Mouse (Mus musculus) cerebellum, postnatal 4 days (tissue): ENCODE measurements around the gene Ss18l2.

Experiments used
- DNase-seq, 2 experiments: peaks; one replicate each; pipeline ENCODE4 v3.0.0; 2022; ENCODE audit warnings: low spot score in 2 of 2, mixed read lengths in 1 of 2

The Ss18l2 gene

DNA sequence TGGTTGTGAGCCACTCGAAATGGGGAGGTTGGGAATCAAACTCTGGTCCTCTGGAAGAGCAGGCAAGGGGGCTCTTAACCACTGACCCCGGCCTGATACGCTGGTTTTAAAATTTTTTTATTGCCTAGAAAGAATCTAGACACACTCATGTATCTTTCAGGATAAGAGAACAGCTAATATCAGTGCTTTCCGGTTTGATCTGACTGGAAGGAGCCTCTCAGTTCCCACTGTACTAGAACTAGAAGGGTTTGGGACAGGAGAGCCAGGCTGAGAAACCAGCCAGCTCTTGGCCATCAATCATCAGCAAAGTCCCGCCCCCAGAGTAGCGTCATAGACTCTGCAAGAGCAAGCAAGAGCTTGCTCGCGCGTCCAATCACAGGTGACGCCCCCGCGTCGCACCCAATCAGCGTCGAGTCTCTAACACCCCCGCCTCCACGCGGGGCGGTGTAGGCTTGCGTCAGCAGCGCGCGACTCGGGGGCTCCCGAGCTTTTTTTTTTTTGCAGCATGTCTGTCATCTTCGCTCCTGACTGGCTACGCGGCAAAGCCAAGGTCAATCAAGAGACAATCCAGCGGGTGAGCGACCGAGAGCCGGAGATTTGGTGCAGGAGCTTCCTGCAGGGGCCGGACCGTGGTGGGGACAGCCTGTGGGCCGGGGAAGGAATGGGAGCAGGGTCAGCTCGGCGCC, at the start of gene Ss18l2:
TSS of gene Ss18l2 (plus strand) at position 432 of the 686 bp plus-strand sequence.
- DNase-seq = peak; percentile 95 to 96

GRCm38 (mm10) chr9:121663467-121663866, 46.7 kb upstream of the Ss18l2 start:
- no peak for DNase-seq

DNA sequence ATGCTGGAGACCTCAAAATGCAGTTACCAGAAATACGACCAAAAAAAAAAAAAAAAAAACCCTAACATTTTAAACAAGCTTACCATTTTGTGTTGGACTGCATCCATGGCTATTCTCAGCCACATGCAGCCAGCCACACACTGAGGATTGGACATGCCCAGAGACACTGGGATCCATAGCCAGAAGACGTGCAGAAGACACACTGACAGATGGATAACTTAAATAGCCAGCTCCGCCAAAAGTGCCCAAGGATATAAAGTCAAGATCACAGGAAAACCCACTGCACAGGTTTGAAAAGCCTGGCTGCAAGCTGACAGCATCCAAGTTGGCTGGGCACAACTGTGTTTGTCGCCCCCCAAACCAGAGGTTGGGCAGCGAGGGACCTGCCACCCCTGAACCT, 46.0 kb upstream of the Ss18l2 start:
- no peak for DNase-seq

DNA sequence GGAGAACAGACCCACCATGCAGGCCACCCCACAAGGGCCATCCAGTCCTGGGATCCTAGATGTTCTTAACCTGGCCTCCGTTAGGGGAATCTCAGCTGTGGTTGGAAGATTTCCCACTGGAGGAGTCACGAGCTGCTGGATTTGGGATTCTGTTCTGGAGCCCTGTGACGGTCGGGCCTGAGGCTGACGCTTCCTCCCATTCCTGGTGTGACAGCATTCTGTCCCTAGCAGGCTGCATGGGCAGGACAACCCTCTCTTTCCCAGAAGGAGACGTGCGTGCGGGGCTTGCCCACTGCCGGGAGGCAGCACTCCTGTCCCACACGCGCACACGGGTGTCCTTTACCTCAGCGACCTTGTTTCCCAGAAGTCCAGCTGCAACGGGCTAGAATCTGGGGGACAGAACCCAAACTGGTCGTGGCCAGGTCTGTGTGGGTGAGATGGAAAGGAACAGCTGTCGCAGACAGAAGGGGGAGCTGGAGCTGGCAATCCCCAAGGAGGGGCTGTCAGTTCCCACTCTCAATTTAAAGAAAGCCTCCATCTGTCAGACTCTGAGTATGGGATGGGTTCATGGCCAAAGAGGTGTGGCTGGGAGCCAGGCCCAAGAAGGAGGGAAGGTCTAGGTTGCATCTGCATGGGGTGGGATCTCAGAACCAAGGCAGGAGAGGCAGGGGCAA, 43.0 kb upstream of the Ss18l2 start:
- peak in 1 of 2 experiments; percentile 66 for DNase-seq

GRCm38 (mm10) chr9:121667822-121668221, 42.3 kb upstream of the Ss18l2 start:
- no peak for DNase-seq

GRCm38 (mm10) chr9:121669348-121669791, 40.8 kb upstream of the Ss18l2 start:
- peak; percentile 48 to 65 for DNase-seq

DNA sequence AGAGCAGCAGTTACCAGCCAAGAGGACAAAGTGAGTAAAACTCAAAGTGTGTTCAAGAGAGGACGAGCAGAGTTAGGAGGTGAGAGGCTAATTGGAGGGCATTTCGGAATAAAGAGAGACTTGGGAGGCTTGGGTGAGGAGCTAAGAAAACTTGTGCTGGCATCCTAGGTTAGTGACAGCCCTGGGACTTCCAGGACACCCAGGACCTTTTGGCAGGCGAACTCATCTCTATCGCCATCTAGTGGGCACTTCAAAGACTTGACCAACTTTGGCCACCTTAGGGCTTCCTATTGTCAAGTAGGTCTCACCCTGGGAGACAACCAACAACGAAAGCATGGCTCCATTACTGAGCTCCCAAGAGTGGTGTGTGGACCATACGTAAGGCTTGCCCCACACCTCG, 38.8 kb upstream of the Ss18l2 start:
- peak in 1 of 2 experiments; percentile 51 for DNase-seq

DNA sequence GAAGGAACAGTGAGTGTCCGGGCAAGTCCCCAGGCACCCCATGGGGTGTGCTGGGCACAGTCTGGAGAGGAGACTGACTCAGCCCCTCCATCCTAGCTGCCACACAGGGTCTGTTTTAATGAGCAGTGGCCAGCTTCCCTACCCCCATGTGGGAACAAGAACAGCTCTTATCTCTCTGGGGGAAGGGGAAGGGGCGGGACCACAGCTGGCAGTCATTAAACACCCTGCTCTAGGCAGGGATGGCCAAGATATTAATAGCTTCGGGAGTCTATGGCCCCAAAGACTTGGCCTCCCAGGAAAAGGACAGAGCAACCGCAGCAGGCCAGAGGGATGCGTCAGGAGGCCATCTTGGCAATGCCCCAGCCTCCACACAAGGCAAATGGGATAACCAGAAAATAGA, 37.8 kb upstream of the Ss18l2 start:
- DNase-seq = no peak

- DNase-seq = no peak
Observed at GRCm38 (mm10) chr9:121673716-121674115, 36.4 kb upstream of the Ss18l2 start.

GRCm38 (mm10) chr9:121675011-121675410, 35.1 kb upstream of the Ss18l2 start:
- DNase-seq = no peak

GRCm38 (mm10) chr9:121675556-121675955, 34.6 kb upstream of the Ss18l2 start:
- DNase-seq = no peak

GRCm38 (mm10) chr9:121677069-121677468, 33.1 kb upstream of the Ss18l2 start:
- DNase-seq = no peak

GRCm38 (mm10) chr9:121677476-121677875, 32.7 kb upstream of the Ss18l2 start:
- no peak for DNase-seq

DNA sequence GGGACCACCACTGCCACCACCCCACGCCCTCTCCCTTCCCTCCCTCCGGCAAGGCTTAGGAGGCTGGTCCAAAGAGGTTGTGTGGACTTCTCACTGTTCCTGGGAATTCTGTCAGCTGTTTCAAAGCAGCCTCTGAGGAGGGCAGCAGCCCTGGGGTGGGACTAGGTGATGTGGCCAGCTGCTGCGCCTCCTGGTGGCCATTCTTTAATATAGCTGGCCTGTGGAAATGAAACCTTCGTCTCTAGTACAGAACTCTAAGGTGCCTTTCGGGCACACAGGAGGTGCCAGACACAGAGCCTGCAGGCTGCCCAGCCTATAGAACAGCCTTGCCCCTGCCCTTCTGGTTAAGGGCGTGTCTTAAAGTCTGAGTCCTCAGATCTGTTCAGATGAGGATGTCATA, 30.6 kb upstream of the Ss18l2 start:
- DNase-seq = peak; percentile 58 to 69

- no peak for DNase-seq
Observed at GRCm38 (mm10) chr9:121681191-121681590, 28.9 kb upstream of the Ss18l2 start.

DNA sequence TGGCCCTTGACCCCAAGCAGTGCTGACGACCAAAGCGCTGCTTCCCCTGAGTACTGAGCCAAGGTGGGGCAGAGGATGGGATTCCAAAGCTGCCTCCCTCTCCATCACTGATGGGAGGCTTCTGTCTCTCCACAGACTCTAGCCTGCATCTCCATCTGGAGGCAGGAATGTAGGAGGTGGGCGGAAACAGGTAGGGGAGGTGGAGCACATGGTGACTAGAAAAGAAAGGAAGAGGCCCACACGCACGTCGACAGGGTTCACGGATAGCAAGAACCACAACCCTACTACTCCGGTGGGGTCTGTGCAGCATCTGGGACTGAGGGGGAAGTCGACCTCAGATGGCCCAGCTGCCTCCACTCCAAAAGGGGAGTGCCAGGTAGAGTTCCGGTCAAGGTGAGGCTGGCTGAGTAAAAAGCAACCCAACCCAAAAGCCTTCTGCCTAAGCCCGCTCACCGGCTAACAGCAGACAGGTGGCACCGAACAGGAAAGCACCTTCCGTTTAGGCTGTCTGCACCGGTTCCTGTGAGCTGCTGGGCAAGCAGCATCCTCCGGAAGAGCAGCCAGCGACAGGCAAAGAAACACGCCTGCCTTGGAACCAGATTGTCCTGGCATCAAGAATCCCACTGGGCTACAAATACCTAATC, 28.0 kb upstream of the Ss18l2 start:
- no peak for DNase-seq

GRCm38 (mm10) chr9:121684702-121685101, 25.4 kb upstream of the Ss18l2 start:
- DNase-seq = no peak

- DNase-seq = peak in 1 of 2 experiments; percentile 45
Observed at GRCm38 (mm10) chr9:121690200-121690651, 19.9 kb upstream of the Ss18l2 start.

GRCm38 (mm10) chr9:121690734-121691133, 19.4 kb upstream of the Ss18l2 start:
- no peak for DNase-seq

DNA sequence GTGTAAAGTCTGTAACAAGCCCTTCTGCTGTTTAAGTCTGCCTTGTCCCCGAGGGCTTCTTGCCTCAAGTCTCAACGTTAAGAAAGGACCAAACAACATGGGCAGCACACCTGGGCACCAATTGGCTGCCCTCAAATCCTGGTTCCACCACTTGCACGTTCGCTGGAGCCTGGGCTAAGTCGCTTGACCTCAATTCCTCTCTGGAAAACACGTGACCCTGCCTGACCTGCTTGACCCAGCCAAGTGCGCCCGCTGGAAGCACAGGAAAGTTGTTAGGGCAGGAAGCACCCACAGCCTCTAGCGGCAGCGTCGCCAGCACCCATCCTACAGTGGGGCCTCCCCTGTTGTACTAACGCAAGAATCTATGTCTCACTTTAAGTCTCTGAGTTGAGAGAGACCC, 15.4 kb upstream of the Ss18l2 start:
- DNase-seq = no peak

GRCm38 (mm10) chr9:121696626-121697025, 13.5 kb upstream of the Ss18l2 start:
- DNase-seq = no peak

DNA sequence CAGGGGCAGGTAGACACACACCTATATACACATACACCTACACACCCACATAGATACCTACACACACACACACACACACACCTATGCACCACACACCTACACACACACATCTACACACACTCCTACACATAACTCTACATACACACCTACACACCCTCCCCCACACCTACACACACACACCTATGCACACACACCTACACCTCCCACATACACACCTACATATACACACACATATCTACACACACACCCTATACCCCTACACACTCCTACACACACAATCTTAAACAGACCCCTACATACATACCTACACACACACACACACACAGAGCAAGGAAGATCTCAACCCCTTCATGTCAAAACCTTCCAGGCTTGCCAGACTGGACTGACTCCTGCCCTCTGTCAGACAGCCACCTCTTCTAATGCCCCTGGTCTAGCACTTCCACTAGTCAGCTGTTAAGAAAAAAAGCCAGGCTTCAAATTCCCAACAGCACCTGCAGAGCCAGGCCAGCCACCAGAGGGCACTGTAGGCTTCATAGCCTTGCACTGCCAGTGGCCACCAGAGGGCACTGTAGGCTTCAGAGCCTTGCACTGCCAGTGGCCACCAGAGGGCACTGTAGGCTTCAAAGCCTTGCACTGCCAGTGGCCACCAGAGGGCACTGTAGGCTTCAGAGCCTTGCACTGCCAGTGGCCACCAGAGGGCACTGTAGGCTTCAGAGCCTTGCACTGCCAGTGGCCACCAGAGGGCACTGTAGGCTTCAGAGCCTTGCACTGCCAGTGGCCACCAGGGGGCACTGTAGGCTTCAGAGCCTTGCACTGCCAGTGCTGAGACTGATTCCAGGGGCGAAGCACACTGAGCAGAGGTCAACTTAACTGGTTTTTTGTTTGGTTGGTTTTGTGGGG, 12.7 kb upstream of the Ss18l2 start:
- peak in 1 of 2 experiments; percentile 77 for DNase-seq
